Mouse (Mus musculus) limb, embryonic 10.5 days (tissue): Measurements from ENCODE around the gene BC053393. TPM values are rescaled to one million over a fixed set of nuclear protein-coding genes. Genes with fewer than 3 reads are reported as not detected.
A peak's percentile ranks its signal among the peaks of the same experiment; 100 is the strongest.
"Not testable (repeated sequence)": the region's sequence is repeated elsewhere in the genome, so short reads cannot be mapped to it uniquely, and the experiment has no call there.

Experiments
- DNase-seq: peaks from one replicate; pipeline ENCODE4 v3.0.0-alpha.2; 2017; ENCODE audit warnings: low spot score
- H3K27ac ChIP-seq: fragments of 300-500 bp; sonication (generic); 2 replicates; pipeline ENCODE4 v1.5.1; 2016; ENCODE audit warnings: mild to moderate bottlenecking
- H3K27me3 ChIP-seq: fragments of 300-500 bp; sonication (generic); 2 replicates; pipeline ENCODE4 v1.6.1; 2016; ENCODE audit warnings: low read depth, mild to moderate bottlenecking; ENCODE audit not compliant: poor library complexity, severe bottlenecking
- H3K36me3 ChIP-seq: fragments of 300-500 bp; sonication (generic); 2 replicates; pipeline ENCODE4 v1.6.1; 2016; ENCODE audit warnings: mild to moderate bottlenecking, moderate library complexity
- H3K4me1 ChIP-seq: fragments of 300-500 bp; sonication (generic); 2 replicates; pipeline ENCODE4 v1.6.1; 2016
- H3K4me3 ChIP-seq: fragments of 300-500 bp; sonication (generic); 2 replicates; pipeline ENCODE4 v1.5.1; 2016; ENCODE audit warnings: mild to moderate bottlenecking, moderate library complexity
- H3K9me3 ChIP-seq: fragments of 300-500 bp; sonication (generic); replicated peaks from 2 replicates; pipeline ENCODE4 v1.6.1; 2016; ENCODE audit warnings: mild to moderate bottlenecking
- WGBS: fragments of 180-500 bp; shearing (Covaris S2); methylation state at CpG from one replicate; pipeline ENCODE4 v1.1.7; 2016; 5-methylcytosine and 5-hydroxymethylcytosine counted together
- polyA plus RNA-seq: library from polyadenylated mRNA; unstranded; fragments of >200 nt; fragmentation: Nextera tagmentation; extraction: Ambion mirVana; gene quantifications from 2 replicates; pipeline ENCODE4 v1.2.1, GENCODE M21; 2016

The BC053393 gene
- polyA plus RNA-seq, 1 experiment from 2014 or later: not detected

- Histone ChIP-seq H3K9me3 (no peaks in the 10 kb centered on the region), H3K27ac (no peak overlapping the region), H3K4me3 (no peak overlapping the region), H3K27me3 (no peaks in the 10 kb centered on the region), H3K4me1 (no peaks in the 10 kb centered on the region), H3K36me3 (no peaks in the 10 kb centered on the region)
- WGBS: 91% methylated on average over 5 of the region's 5 CpGs
- no peak for DNase-seq
These were observed 11.4 kb downstream of the BC053393 start for GRCm38 (mm10) chr11:46582741-46583140.

- Histone ChIP-seq H3K27ac (no peak overlapping the region), H3K27me3 (no peaks in the 10 kb centered on the region), H3K4me1 (0 out of 2 replicates have a peak, but pooled peaks cover 4% of the 10 kb centered on the region), H3K9me3 (no peaks in the 10 kb centered on the region), H3K36me3 (no peaks in the 10 kb centered on the region), H3K4me3 (no peak overlapping the region)
- no peak for DNase-seq
- 90% methylated on average over 2 of the region's 2 CpGs for WGBS
These were observed 21.1 kb downstream of the BC053393 start for GRCm38 (mm10) chr11:46592416-46592815.

- H3K27ac ChIP-seq: no peak overlapping the region
- WGBS: 96% methylated on average over 1 of the region's 1 CpGs
- H3K4me3 ChIP-seq: no peak overlapping the region
- no peaks in the 10 kb centered on the region for H3K9me3 ChIP-seq
- no peaks in the 10 kb centered on the region for H3K4me1 ChIP-seq
- no peaks in the 10 kb centered on the region for H3K36me3 ChIP-seq
- H3K27me3 ChIP-seq: no peaks in the 10 kb centered on the region
- no peak for DNase-seq
These were observed 48.6 kb downstream of the BC053393 start for GRCm38 (mm10) chr11:46619929-46620328.

GRCm38 (mm10) chr11:46620414-46621168 is 49.3 kb downstream of the BC053393 start:
- DNase-seq: no peak
- H3K27me3 ChIP-seq: no peaks in the 10 kb centered on the region
- H3K9me3 ChIP-seq: no peaks in the 10 kb centered on the region
- H3K4me1 ChIP-seq: no peaks in the 10 kb centered on the region
- H3K36me3 ChIP-seq: no peaks in the 10 kb centered on the region
- no peak overlapping the region for H3K4me3 ChIP-seq
- 82% methylated on average over 7 of the region's 7 CpGs for WGBS
- no peak overlapping the region for H3K27ac ChIP-seq

GRCm38 (mm10) chr11:46629211-46629795 is 58.0 kb downstream of the BC053393 start, which contains the start of gene Dppa1:
TSS of gene Dppa1 (minus strand) at chr11:46629261.
- Histone ChIP-seq H3K9me3 (no peaks in the 10 kb centered on the region), H3K27ac (no peak within 1 kb of the TSS), H3K4me1 (peaks cover 8% of the 10 kb centered on the region), H3K4me3 (no peak within 1 kb of the TSS), H3K36me3 (no peaks in the 10 kb centered on the region), H3K27me3 (no peaks in the 10 kb centered on the region)
- WGBS: 51% methylated on average over 2 of the region's 2 CpGs
- no peak for DNase-seq

- DNase-seq: peak; percentile 34
- Histone ChIP-seq H3K27me3 (no peaks in the 10 kb centered on the region), H3K27ac (no peak overlapping the region), H3K9me3 (no peaks in the 10 kb centered on the region), H3K4me3 (no peak overlapping the region), H3K4me1 (peaks cover 8% of the 10 kb centered on the region), H3K36me3 (no peaks in the 10 kb centered on the region)
- WGBS: 35% methylated on average over 3 of the region's 3 CpGs
These were observed 60.3 kb downstream of the BC053393 start for GRCm38 (mm10) chr11:46631635-46632034.

GRCm38 (mm10) chr11:46635516-46635915 is 64.2 kb downstream of the BC053393 start:
- not testable (repeated sequence) for H3K4me3 ChIP-seq, H3K9me3 ChIP-seq, H3K27ac ChIP-seq, H3K27me3 ChIP-seq, H3K36me3 ChIP-seq, DNase-seq, H3K4me1 ChIP-seq
- 85% methylated on average over 4 of the region's 4 CpGs for WGBS

- H3K4me3 ChIP-seq: no peak overlapping the region
- H3K36me3 ChIP-seq: no peaks in the 10 kb centered on the region
- no peaks in the 10 kb centered on the region for H3K9me3 ChIP-seq
- no peak overlapping the region for H3K27ac ChIP-seq
- no peaks in the 10 kb centered on the region for H3K4me1 ChIP-seq
- 89% methylated on average over 3 of the region's 3 CpGs for WGBS
- no peaks in the 10 kb centered on the region for H3K27me3 ChIP-seq
- no peak for DNase-seq
These were observed 65.2 kb downstream of the BC053393 start for GRCm38 (mm10) chr11:46636568-46636967.

Other genes starting within 250 kb of the BC053393 start
- not detected in 2 replicates for gene Itk, start 182.0 kb upstream of the BC053393 start, polyA plus RNA-seq
- not detected in 2 replicates for gene Fam71b, start 175.0 kb upstream of the BC053393 start, polyA plus RNA-seq
- gene Med7, start 134.6 kb upstream of the BC053393 start, polyA plus RNA-seq: 93.7 and 97.6 TPM in 2 replicates
- 0.13 TPM in 1 of 2 replicates, not detected in the other for gene Havcr2, start 116.6 kb upstream of the BC053393 start, polyA plus RNA-seq
- not detected in 2 replicates for gene Gm12169, start 47.3 kb upstream of the BC053393 start, polyA plus RNA-seq
- gene Dppa1, start 57.7 kb downstream of the BC053393 start, polyA plus RNA-seq: not detected in 2 replicates
- gene Timd2, start 135.5 kb downstream of the BC053393 start, polyA plus RNA-seq: 0.20 TPM in 1 of 2 replicates, not detected in the other
- not detected in 2 replicates for gene Havcr1, start 163.5 kb downstream of the BC053393 start, polyA plus RNA-seq
- gene Timd4, start 239.3 kb downstream of the BC053393 start, polyA plus RNA-seq: 0.09 and 0.10 TPM in 2 replicates